Mouse (Mus musculus) liver, adult (tissue): Measurements from ENCODE around the gene Grip1.

Experiments
- GATA4 ChIP-seq: IDR thresholded peaks from 2 replicates; pipeline ENCODE4 v1.6.1; 2014; ENCODE audit warnings: mild to moderate bottlenecking, low read length; ENCODE audit not compliant: insufficient replicate concordance

Grip1 gene

DNA sequence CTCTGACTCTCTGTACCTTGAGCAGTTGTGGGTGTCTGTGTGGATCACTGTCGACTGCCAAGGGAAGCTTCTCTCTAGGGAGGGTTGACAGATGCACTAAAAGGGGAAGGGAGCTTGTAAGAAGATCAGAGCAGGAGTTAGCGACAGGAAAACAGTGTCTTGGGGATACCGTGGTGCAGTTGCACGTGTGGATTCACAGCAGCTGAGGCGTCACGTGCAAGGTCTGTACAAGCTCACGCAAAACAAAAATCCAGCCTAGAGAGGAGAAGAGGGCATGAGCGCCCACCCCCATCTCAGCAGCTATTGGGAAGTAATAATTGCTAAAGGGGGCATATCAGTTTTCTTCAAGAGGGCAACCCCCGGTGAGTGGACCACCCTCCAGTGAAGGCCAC is 350.8 kb downstream of the Grip1 start:
- no peak for TF ChIP-seq GATA4

DNA sequence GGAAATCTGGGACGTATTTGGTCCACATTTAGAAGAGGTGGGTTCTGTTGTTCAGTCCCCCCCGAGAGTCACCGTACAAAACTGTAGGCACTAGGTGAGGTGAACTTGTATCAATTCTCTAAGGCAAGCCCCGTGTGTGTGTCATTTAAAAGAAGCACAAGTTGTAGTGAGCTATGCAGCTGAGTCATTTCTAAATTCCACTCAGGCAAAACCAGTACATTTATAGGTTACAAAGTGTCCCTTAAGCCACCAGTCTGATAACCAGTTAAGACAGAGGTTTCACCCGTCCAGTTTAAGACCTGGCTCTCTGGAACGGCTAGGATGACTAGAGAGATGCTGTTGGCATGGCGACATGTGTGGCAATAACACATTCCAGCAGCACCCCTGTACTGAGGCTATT is 351.5 kb downstream of the Grip1 start:
- TF ChIP-seq GATA4, result no peak

DNA sequence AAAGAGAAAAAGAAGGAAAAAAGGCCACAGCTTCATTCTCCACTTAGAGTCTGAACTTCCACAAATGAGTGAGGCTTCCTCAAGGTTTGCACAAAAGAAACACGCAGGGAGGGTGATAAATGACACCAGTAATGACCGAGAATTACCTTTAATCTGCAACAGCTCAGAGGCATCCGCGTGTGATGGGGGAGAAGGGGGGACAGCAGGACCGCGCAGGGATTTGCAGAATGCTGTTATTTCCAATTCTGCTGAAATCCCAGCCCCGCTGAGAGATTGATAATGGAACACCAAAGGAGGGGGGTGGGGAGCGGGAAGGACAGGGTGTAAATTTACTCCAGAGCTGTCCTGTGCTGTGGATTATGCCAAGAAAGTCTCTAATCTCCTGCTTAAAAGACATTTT is 352.5 kb downstream of the Grip1 start:
- no peak for TF ChIP-seq GATA4

DNA sequence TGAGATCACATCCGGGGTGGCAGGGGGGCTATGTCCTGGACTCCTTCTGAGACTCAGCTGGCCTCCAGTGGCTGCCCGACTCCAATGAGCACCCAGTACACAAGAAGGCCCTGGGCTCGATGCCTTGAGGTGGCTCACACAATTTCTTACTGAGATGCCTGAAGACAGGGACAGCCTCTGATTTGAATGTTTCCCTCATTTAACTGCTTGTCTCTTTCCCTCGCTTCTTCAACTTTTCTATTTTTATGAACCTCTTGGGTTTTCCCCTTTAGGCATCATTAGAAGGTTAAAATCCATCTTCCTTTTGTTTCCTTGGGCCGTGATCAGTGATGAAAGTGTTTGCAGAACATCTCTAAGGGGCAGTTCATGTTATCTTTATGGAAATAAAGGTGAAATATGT is 354.8 kb downstream of the Grip1 start:
- no peak for TF ChIP-seq GATA4

DNA sequence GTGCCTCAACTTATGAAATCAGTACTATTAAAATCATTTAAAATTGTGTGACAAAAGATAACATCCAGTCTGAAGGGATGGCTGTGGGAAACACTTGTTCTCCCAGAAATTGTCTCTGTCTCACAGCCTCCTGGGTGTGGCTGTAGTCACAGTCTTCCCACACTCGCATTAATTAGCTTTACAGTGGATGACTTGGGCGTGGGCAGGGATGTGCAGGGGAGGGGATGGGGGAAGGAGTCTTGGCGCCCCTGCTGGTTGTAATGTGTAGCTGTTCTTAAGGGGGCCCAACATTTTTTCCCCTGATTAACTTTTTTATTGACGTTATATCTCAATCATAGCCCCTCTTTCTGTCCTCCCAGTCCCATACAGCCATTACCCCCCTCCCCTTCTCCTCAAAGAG is 360.5 kb downstream of the Grip1 start:
- no peak for TF ChIP-seq GATA4

DNA sequence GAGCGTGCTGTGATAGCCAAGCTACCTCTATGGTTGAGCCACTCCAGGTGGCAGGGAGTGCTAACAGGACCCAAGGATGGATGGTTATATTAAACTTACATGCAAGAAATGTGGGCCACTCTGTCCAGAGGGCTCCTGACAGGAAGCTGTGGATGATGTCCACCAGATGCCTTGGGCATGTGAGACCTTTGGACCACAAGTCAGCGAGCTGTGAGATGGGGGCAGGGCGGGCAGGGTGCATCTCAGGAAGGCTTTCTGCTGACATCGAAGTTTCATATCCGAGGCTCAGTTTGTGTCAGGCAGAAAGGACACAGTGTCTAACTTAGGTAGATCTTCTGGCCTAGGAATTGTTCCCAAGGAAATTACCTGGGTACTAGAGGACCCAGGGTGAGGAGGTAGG is 362.4 kb downstream of the Grip1 start:
- no peak for TF ChIP-seq GATA4

DNA sequence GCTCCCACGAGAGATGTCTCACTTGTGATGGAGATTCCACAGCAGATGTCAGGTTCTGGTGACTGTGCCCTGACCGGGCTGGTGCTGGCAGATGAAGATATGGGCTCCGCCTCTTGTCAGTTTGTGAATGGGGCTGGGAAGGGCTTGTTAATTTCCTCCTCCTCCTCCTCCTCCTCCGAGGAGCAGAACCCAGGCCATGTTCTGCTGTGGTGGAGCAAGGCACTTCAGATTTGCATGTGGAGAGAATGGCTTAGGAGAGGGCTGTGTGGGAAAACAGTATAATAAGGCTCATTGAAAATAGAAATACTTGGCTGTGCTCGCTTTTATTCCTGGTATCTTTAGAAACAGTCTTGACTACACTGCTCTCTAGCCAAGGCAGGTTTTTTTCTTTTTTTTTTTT is 364.8 kb downstream of the Grip1 start:
- no peak for TF ChIP-seq GATA4

DNA sequence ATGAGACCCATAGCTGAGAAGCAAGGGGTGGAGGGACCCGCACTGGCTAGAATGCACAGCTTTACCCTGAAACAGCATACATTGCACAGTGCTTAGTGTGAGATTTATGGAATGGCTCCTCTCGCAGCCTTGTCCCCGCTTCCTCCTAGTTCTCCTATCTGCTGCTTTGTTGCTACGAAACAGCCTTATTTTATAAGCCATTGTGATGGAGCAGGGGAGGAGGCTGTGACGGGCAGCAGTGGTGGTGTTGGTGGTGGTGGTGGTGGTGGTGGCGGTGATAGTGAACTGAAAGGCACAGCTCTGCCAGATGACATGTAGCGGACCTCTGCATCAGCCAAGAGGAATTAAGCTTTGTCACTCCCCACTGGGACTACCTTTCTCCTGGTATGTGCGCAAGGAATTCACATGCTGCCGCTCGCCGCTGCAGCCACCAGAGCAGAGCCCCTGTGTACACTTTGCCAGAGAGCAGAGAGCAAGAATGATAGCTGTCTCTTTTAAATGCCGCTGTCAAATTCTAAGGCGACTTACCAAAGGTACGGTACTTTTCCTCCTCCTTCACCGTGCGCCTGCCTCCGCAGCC is 365.6 kb downstream of the Grip1 start:
- TF ChIP-seq GATA4, result no peak

DNA sequence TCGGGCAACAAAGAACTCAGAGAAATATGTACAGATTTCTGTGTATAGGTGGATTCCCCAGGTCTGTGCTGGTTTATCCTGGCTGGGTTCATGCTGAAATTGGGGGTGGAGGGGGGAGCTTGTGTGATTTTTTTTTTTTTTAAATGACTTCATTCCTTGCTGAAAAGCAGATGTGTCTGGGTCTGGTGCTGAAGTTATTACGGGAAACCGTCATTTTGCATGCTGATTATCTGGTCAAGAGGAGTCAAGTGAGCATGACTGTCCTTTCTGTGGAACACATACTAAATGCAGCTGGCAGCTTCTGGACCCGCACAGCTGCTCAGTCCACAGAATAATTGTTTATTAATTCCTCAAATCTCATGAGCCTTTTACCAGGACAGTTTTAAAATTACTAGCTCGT is 366.1 kb downstream of the Grip1 start:
- no peak for TF ChIP-seq GATA4

DNA sequence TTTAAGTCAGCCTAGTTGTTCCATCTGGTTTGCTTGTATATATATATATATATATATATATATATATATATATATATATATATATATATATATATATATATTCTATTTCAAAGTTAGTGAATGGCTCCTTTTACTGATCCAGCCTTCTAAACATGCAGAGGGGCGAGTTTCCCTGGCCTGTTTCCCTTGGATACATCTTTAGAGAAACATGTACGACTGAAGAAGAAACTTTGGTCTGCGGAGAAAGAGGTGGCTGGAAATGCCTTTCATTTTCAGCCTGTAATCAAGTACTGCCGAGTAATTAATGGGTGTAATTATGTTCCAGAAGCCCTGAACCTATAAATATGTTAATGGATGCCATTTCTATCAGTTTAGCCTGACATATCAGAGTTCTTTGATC is 366.8 kb downstream of the Grip1 start:
- no peak for TF ChIP-seq GATA4

DNA sequence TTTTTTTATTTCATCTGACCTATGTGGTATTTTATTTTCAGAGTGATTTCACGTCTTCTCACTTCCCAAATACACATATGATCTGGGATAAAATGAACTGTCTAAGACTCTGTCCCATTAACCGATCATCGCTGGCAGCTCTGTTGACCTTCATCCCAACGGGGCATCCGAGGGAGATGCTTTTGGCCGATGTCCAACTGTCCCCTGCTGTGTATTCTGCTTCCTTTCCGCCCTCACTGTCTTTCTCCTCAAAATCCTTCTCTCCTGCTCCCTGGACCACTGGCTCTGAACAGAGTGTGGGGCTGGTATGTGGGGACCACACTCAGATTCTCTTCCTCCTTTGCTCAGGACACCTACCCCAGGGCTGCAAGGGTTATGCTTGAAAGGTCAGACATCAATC is 370.1 kb downstream of the Grip1 start:
- TF ChIP-seq GATA4, result no peak

DNA sequence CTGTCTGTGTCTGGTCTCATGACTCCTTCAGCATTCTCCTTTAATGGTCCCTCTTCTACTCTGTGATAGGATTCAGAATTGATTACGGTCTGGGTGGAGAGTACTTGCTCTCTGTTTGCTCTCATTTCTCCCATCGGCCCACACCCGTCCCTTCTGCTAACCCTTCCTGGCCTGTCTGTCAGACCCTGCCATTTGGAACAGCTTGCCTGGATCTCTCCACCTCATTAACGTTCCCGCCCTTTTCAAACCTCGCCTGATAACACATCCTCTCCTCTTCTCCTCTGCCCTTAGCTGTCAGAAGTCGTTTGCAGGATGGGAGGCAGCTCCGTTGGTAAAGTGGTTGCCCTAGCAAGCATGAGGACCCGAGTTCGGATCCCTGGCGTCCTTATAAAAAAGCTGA is 370.9 kb downstream of the Grip1 start:
- no peak for TF ChIP-seq GATA4

DNA sequence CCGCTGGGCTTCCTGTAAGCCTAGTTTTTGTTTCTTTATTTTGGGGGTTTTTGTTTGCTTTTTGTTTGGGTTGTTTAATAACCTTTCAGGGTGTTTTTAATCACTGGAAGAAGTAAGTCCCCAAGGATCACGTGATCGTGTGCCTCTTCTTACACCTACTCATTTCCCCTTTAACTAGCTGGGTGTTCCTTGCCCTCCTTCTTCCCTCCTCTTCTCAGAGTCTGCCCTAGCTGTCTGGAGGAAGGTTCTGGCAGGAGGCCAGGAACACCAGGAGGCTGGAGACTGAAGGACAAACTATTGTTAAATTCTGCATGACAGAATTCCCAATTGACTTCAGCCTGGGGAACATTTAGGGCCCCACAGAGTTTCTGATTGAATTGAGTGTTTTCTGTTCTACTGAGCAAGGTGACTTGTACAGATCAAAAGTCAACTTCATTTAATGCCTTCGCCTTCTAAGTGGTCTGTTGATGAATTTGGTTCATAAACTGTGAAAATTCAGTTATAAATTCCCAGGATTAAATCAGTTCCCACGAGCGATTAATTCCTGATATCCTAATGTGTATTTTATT is 376.8 kb downstream of the Grip1 start:
- no peak for TF ChIP-seq GATA4

DNA sequence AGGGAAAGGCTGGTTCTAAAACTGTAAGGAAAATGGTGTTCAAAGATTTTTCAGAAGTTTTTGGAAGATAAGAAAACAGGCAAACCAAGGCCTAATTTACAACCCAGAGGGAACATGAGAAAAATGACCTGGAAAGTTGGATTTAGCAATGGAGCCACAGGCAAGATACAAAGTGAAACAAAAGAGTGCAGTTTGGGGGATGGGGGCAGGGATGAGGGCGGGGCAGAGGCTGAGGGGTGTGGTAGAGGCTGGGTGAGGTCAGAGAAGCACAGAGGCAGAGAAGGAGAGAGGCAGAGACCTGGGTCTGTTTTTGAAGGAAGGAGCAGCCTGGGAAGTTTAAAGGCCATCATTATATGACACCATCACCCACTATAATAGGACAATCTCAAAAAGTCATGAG is 377.5 kb downstream of the Grip1 start:
- TF ChIP-seq GATA4, result no peak

DNA sequence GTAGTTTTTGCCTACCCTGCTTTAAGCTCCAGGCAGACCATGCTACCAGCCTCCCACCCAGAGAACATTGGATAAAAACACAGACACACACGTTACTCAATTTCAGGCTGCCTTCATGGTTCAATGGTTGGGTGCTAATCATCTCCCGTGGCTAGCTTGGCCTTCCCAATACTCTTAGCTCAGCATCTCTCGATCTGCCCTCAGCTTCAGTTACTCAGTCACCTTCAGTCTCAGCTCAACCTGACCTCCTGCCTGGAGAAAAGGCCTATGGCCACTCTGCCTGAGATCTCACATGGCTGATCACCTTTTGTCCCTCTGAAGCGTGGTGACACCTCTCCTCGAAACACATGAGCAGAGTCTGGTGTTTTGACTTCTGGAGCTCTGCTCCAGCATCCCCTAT is 379.7 kb downstream of the Grip1 start:
- TF ChIP-seq GATA4, result no peak

DNA sequence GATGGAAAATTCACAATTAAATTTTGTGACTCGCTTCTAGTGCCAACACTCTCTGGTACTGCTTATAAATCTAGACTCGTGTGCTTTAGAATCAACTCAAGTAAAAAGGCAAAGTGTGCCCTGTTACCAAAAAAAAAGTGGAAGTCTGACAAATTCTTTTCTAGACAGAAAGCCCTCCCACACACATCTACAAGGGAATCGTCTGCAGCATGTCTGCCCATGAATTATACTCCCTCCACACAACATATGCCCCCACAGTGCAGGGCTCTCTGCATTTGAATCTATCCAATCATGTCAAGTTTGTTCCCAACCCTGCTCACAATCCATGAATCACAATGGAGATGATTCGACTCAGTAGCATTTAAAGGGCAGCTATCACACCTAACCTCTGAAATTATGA is 380.5 kb downstream of the Grip1 start:
- no peak for TF ChIP-seq GATA4

DNA sequence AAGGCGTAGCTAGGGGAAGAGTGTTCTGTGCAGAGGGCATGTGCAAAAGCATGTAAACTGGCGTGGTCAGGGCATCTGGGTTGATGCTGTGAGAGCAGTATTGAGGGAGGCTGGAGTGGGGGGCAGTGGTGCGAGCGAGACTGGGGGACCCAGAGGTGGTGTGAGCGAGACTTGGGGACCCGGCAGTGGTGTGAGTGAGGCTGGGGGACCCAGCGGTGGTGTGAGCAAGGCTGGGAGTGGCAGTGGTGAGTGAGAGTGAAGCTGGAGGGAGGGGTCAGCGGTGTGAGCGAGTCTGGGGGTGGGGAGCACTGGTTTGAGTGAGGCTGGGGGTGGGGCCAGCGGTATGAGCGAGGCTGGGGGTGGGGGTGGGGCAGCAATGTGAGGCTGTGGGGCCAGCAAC is 386.0 kb downstream of the Grip1 start:
- no peak for TF ChIP-seq GATA4
